Mouse (Mus musculus) heart, adult 9 months (tissue): ENCODE results near the gene Gpank1.

Experiments used
- DNase-seq, 2 experiments: peaks; one replicate each; pipeline ENCODE4 v3.0.0; 2022; ENCODE audit warnings: low spot score in 2 of 2

Gene Gpank1

DNA sequence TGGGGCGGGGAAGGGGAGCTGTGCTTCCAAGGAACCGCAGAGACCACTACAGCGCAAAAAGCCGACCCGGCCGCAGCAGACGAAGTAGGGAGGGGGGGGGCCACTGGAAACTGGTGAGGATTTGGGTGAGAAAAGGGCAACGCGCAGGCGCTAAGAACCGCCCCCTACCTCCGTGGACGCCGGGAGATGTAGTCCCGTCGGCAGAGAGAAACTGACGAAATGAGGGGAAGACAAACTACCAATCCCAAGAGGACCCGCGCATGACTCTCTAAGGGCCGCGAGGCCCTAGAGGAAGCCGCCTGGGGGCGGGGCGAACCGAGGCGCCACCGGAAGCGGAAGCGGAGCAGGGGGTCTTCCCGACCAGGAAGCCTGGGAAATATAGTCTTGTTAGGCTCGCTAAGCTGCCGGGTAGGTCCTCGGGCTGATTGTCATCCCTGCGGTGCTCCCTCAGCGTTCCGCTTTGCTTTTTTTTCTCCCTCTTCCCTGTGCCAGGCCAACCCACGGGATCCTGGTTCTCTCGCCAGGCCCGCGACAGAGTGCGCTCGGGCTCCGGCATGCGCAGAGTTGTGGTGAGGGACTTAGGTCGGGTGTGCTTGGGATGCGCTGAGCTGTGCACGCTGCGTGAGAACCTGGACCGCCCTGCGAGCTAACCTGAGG, at the start of gene Gpank1:
Gene Gpank1 (plus strand): TSS at position 313 of the 657 bp plus-strand sequence.
- peak; percentile 99 for DNase-seq

- DNase-seq, result no peak
Observed at GRCm38 (mm10) chr17:35074097-35074496, 47.2 kb upstream of the Gpank1 start.

- DNase-seq, result no peak
Observed at GRCm38 (mm10) chr17:35076507-35077176, 44.6 kb upstream of the Gpank1 start, which contains the start of gene Ly6g6e. Ly6g6e (plus strand) TSS chr17:35076902.

- no peak for DNase-seq
Observed at GRCm38 (mm10) chr17:35077285-35077684, 44.0 kb upstream of the Gpank1 start.

GRCm38 (mm10) chr17:35077786-35078233, 43.4 kb upstream of the Gpank1 start, which contains the start of gene Ly6g6d:
Ly6g6d (minus strand) TSS chr17:35078065.
- DNase-seq, result peak in 1 of 2 experiments; percentile 61

DNA sequence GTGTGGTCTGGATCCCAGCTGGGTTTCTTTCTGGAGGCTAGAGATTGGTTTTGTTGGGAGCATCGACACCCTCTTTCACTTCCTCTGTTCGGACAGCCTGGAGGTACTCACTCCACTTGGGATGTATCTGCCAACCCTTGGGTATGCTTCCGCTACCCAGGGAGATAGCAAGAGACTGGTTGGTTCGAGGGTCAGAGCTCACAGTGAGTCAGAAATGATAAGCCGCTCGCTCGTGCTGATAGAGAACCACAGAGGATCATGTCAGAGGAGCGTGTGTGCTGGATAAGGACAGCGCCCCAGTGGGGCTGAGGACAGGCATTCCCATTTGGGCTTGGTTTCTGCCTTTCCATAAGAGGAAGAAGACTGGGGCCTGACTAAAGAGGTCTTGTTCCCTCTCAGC, 41.5 kb upstream of the Gpank1 start:
- DNase-seq, result no peak

DNA sequence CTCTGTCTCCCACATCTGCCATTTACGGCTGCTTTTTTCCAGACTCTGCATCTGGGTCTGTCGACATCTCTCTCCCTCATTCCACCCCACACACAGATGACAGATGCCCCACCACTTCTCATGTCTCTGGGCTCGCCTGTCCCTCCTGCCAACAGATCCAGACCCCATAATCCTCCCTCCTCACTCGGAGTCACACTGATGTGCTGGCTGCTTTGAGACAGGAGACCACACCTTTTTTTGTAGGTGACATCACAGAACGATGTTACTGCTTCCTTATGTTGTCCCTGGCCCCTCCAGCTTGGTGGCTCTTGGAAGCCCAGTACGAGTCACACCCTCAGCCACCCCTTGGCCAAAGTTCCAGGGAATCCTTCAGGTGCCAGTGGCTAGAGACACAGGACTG, 41.0 kb upstream of the Gpank1 start:
- DNase-seq, result no peak

GRCm38 (mm10) chr17:35080710-35081109, 40.5 kb upstream of the Gpank1 start:
- DNase-seq, result no peak

DNA sequence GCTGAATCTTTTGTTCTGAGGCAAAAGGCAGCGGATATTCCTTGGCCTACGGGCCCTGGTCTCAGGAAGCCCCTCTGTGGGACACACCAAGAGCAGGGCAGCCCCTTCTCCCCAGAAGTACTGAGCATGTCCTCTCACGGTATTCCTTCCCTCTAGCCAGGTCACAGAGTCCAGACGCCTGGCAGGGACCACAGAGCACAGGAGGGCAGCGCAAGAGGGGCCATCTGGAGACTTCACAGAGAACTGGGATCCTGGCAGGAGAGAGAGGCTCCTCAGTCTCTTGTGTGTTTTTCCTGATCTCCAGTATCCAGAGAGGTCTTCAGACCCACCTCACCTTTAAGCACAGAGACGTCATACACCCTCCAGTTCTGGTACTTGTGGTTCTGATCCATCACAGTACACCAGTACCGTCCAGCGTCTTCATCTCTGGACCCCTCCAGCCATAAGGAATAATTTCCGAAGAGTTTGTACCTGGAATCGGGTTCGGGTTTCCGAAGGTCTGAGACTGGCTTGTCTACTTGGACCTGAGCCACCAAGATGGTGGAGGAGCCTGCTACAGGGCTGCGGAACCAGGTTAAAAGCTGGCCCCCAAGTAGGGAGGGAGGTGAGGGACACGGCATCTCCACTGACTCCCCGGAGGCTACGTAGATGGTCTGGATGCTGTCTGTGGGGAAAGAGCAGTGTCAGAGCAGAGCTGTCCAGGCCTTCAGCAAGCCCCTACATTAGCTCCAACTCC, 38.2 kb upstream of the Gpank1 start:
- no peak for DNase-seq

- no peak for DNase-seq
Observed at GRCm38 (mm10) chr17:35083929-35084497, 37.2 kb upstream of the Gpank1 start.

GRCm38 (mm10) chr17:35085208-35085865, 35.9 kb upstream of the Gpank1 start, which contains the start of gene Ly6g6f:
Ly6g6f (minus strand) TSS chr17:35085610.
- no peak for DNase-seq

DNA sequence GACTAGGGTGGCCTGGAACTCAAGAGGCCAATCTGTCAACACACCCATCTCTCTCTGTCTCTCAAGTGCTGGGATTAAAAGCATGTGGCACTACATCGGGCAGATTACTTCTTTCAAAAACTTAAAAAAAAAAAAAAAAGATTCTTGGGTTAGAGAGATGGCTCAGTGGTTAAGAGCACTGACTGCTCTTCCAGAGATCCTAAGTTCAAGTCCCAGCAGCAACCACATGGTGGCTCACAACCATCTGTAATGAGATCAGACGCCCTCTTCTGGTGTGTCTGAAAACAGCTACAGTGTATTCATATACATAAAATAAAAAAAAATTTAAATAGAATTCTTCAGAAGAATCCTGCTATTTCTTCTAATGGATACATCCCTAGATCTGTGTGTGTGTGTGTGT, 33.1 kb upstream of the Gpank1 start:
- DNase-seq, result no peak

DNA sequence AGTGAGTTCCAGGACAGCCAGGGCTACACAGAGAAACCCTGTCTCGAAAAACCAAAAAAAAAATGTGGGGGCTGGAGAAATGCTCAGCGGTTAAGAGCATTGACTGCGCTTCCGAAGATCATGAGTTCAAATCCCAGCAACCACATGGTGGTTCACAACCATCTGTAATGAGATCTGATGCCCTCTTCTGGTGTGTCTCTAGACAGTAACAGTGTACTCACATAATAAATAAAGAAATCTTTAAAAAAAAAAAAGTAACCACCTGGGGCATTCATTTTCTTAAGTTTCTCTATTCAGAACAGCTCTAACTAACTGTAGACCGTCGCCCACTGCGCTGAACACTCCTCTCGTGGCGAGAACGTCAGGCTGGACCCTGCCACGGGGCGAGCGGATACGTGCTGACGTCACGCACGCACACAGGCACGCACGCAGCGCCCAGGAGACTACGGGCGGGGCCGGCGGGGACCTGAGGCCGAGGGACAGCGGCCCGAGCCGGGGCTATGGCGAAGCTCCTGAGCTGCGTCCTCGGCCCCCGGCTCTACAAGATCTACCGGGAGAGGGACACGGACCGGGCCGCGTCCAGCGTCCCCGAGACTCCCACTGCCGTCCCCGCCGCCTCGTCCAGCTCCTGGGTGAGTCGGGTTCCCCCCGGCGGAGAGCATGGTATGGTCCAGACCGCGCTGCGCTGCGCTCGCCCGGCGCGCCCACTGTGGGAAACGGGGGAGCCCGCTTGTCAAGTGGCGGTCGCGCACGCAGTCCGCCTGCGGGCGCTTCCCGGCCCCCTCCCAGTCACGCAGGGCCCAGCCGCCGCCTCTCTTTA, 32.2 kb upstream of the Gpank1 start, which contains the start of gene Abhd16a:
Gene Abhd16a (plus strand): TSS at position 439 of the 820 bp plus-strand sequence.
- DNase-seq, result peak; percentile 95

DNA sequence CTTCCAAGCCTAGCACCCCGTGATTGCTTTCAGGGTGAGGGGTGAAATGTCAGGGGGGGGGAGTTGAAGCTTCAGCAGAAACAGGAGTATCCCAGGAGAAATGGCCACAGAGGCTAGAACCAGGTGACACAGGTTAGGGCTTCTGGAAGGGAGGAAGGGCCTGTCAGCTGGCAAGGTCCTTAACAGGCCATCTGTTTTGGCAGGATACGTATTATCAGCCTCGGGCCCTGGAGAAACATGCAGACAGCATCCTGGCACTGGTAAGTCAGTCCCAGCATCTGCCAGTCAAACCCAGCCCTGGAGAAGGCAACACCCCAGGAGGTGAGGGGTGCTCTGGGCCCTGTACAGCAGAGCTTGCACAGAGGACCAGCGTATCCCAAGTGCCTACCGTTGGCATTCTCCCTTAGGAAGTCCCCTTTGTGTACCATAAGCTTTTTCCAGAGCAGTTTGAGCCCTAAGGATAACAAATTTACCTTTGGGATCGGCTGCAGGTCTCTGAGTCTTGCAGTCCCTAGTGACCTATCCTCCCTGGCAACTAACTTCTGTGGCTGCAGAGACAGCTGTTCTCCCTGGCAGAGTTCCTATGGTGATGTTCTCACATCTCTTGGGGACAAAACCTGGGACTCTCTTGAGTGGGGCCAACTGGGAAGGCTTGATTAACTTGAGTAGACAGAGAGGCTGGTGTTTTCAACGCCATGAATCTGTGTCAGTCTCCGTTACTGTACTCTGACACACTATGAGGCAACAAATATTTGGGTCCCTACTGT, 30.9 kb upstream of the Gpank1 start:
- peak; percentile 29 to 36 for DNase-seq

DNA sequence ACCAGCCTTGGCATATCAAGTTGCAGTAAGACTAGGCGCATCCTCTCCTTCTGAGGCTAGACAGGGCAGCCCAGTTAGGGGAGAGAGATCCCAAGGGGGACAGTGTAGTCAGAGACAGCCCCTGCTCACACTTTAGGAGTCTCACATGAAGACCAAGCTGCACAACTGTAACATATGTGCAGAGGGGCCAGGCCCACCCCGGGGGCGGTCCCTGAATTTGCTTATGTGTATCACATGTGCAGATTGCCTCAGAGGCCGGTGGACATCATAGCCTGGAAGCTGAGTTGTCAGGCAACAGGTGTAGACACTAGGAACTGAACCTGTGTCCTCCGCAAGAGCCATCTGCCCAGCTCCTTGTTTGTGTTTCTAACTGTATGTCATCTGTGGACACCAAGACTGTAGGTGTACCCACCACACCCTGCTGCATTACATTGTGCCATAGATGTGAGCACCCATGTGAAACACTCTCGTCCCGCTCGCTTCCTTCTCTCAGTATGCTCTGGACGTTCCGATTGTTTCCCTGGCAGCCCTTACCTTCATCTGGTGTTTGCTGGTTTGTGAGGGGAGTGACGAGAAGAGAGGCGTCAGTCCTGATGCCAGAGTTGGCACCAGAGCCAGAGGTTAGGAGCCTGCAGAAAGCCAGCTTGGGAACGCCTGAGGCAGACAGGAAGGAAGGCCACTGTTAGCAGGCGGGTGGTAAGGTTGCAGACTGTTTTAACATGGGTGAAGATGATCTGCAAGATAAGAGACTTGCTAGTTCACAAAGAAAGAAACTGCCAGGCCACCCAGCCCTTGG, 28.7 kb upstream of the Gpank1 start:
- no peak for DNase-seq

DNA sequence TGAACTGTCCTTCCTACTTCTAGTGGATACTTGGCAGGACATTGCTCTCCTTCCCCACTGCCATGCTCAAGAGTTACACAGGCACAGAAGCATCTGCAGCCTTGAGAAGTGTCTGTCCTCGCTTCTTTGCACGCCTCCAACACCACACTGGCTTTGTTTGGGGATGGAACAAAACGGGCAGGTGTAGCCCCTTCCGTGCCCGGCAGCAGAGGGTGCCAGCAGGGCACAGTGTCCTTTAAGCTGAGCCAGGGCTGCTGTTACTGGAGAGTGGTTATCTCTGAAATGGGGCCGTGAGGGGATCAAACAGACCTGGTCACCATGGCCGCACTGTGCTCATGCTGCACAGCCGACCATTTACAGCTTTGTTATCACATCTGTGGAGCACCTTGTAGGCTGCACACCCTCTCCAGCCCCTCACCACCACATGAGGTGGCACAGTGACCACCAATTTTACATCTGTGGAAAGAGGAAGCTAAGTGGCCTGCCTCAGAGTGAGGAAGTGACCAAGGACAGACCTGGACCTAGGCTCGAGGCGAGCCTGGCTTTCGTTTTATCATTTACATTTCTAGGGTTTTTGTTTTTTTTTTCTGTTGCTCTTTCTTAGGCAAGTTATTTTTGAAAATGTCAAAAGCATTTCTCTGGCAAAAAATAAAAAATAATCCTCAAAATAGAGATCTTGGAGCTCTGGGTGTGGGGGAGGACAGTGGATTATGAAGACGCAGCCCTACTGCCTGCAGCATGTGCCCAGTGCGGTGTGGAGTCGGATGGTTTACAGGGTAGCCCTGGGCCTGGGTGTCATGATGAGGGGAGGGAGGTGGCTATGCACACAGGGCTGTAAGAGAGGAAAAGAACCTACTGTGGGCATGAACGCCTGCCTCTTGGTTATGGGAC, 26.5 kb upstream of the Gpank1 start:
- no peak for DNase-seq

DNA sequence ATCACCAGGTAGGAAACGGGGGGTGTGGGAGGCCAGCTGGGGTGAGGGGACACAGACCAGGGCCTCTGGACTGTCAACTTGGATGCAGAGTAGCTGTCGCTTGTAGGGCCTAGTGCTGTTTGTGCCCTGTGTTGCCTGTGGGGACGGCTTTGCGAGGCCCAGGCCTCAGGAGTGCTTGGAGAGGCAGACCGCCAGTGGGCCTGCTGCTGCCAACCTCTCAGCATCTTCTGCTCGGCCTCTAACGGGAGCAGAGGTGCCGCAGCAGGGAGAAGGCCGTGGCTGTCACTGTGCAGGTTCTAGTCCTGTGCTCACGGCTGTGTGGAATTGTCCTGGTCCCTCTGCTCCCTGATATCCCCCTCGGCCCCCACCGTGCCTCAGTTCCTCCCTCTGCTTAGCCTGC, 24.7 kb upstream of the Gpank1 start:
- DNase-seq, result no peak

DNA sequence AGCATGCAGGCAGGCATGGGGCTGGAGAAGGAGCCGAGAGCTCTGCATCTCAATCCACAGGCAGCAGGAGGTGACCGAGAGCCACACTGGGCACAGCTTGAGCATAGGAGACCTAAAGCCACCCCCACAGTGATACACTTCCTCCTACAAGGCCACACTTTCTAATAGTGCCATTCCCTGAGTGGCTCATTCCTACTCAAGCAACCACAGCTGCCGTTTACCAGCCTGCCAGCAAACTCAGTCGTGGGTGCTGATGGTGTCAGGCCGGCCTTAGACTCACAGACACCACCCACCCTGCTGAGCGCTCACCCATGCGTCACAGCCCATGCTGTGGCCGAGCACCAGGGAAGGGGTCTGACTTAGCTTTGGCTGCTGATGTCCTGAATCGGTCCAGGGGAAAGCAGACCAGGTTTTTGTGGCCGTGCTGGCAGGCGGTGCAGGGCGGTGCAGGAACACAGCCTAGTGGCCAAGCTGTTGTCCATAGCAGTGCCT, 24.0 kb upstream of the Gpank1 start:
- DNase-seq, result no peak
